Mouse (Mus musculus): ENCODE results near the gene Tenm4.
"Not testable (repeated sequence)": the region's sequence is repeated elsewhere in the genome, so short reads cannot be mapped to it uniquely, and the experiment has no call there.

Gene Tenm4

DNA sequence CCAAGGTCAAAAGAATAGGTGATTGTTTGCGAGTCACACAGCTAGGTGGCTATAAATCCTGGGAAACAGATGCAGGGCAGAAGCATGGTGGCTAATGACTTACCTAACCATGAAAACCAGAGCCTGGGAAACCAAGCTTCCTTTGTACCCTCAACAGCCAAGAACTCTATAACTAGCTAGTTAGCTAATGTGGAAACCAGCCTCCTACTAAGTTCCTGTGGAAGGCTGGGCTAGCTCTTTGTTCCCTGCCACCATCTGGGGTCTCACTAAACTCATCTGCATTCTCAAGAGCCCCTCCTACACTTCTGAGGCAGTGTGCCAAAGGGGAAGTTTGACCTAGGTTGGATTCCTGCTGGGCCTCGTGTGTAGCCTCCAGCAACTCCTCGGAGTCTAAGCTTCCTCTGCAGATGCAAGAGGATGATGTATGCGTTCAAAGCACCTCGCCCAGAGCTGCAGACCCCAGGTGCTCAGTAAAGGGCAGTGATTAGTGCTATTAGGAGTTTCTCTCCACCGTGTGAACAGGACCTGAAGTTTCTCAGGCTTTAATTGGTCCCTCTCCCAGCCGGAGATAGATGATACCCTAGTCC is 719.1 kb downstream of the Tenm4 start:
- no peak for DNase-seq (ENCODE audit: low read depth, low spot score)

DNA sequence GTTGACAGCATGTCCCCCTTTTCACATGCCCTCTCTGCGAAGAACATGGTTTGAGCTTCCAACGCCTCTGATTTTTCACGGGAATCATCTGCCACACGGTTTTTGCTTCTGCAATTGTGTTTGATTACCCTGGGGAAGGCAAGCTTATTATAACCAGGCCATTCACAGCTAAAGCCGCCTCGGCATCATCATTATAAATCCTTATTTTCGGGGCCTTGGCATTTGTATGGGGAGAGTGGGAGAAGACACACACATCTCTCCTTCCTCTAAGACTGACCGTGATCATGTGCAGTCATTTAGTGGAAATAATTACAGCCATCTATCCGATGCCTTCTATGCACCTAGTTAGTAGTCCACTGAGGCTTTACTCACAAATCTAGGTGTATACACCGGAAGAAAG is 719.9 kb downstream of the Tenm4 start:
- no peak for DNase-seq (ENCODE audit: low read depth, low spot score)

DNA sequence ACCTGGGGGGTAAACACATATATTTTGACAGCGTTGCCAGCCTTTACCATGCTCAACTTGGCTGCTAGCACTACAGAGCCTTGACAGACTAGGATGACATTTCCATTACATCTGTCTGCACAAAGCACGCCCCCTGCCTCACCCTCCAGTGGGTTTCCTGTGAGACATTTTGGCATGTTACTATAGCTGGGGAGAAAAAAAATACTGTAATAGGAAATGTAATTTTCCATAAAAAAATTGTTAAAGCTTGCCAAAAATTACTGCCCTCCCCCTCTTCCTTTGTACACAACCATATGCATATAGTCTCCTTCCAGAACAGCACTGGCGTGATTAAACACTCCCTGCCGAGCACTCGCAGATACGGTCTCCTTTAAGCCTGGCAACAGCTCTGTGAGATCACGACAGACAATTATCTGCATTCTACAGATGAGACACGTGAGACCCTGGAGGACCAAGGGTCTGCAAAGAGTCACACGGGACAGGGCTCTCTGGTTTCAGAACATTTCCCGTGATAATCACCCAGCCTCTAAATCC is 728.1 kb downstream of the Tenm4 start:
- DNase-seq (ENCODE audit: low read depth, low spot score) = peak; percentile 66

DNA sequence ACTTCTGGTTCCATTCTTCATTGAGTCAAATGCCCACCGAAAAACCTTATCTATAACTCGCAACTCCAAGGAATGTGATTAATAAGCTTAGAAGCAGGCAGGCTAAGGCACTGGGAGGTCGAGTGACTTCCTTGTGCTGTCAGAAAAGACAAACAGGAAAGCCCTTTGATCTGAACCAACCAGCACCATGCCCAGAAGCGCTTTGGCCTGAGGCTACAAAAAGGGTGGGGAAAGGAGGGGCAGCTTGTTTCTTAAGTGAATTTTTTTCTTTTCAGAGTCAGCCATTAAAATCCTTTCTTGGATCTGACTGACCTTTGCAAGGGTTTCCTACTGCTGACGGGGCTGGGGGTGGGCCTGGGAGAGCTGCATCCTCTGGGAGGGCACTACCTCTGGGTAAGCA is 731.1 kb downstream of the Tenm4 start:
- DNase-seq (ENCODE audit: low read depth, low spot score) = no peak

DNA sequence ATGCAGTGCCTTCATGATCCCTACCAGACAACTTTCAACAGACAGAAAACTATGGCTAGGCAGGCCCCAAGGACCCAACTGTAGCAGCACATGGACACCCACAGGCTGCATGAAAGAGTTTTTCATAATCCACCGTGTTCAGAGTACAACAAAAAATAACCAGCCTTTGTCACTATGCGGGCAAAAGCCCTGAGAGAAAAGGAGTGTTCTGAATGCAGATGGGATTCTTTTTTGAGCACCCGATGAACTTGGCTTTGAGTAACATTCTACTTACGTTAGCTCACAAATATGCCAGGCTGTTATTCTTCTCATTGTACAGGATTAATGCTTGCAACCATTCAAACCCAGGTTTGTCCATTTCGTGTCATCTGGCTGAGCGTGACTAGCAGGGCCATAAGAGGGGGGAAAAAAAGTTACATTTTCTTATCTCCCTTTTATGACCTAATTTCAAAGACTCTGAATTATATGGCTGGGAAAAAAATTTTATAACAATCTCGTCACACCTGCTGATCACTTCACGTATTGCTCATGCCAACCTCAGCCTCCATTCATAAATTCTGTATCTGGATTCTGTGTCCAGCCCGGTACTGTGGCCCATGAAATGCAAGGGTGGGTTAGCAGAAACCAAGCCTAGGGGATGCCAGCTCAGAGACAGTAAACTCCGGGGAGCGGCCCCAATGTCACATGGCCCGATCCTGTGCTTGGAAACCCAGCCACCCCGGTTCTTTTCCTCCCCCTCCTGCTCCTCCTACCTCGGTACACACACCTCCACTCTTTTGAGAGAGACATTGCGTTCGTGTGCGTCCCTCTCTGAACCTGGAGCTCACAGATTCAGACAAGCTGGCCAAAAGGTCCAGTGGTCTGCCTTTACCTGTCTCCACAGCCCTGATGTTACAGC is 732.3 kb downstream of the Tenm4 start:
- DNase-seq (ENCODE audit: low read depth, low spot score) = peak; percentile 49

DNA sequence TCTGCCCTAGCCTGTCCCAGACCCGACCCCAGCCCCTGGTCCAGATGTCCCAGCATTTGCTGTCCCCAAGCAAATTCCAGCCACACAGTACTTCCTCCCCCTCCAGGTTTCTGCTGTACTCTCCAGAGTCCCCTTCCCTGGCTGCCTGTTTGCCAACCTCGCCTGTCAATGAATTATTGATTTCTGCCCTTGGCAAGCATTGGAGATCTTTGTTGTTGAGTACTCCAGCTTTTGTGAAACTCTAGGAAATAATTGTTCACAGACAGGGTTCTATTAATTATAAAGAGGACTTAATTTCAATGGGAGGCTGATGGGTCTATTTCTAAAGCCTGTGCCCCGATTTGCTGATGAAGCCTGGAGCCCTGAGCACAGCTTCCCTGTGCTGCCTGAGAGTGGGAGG is 733.4 kb downstream of the Tenm4 start:
- no peak for DNase-seq (ENCODE audit: low read depth, low spot score)

- DNase-seq (ENCODE audit: low read depth, low spot score) = no peak
These were observed 733.9 kb downstream of the Tenm4 start for GRCm38 (mm10) chr7:96904936-96905335.

- no peak for DNase-seq (ENCODE audit: low read depth, low spot score)
These were observed 734.4 kb downstream of the Tenm4 start for GRCm38 (mm10) chr7:96905422-96905821.

GRCm38 (mm10) chr7:96906216-96906615 is 735.2 kb downstream of the Tenm4 start:
- DNase-seq (ENCODE audit: low read depth, low spot score) = peak; percentile 25

GRCm38 (mm10) chr7:96907971-96908680 is 737.1 kb downstream of the Tenm4 start:
- DNase-seq (ENCODE audit: low read depth, low spot score) = peak; percentile 43

- DNase-seq (ENCODE audit: low read depth, low spot score) = peak; percentile 29
These were observed 738.8 kb downstream of the Tenm4 start for GRCm38 (mm10) chr7:96909856-96910255.

GRCm38 (mm10) chr7:96910310-96910960 is 739.4 kb downstream of the Tenm4 start:
- no peak for DNase-seq (ENCODE audit: low read depth, low spot score)

DNA sequence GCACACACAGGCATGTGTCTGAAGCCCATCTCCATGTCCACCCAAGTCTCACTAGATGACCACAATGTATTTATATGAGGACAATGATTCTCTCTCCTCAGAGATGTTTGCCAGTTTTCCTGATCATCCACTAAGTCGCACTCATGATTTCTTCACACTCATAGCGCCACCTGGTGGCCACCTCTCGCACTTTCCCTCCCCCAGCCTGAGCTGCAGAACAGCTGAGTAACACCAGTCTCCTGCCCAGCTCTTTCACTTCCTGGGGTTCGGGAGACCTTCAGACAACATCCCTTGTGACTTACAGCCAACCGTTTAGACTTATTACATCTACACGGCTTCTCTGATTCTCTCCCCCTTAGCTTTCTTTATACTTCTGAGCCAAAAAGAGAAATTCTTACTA is 743.0 kb downstream of the Tenm4 start:
- DNase-seq (ENCODE audit: low read depth, low spot score) = peak; percentile 91

DNA sequence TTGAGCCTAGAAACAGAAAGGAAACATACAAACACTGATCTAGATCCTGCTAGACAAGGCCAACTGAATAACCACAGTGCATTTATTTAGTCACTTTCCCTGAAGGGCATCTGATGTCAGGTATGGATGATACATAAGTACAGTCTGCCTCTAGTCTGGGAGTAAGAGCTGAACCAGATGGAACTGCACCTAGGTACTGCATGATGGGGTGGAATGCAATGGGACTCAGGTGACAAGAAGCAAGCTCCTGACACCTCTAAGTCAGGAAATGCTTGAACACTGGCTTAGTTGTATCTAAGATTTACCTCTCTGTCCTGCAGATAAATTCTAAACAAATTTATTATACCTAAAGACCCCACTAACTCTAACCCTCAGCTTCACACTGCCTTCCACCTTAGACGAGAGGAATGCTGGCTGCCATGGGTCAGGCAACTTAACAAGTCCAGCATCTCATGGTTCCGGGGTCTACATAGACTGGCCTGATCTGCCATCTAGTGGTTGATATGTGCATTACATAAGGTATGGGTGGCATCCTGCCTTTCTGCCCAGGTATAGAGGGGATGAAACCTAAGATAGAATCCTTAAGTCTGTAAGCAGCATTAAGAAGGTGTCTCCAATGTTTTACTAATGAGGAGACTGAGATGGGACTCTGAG is 744.5 kb downstream of the Tenm4 start:
- DNase-seq (ENCODE audit: low read depth, low spot score) = peak; percentile 88

DNA sequence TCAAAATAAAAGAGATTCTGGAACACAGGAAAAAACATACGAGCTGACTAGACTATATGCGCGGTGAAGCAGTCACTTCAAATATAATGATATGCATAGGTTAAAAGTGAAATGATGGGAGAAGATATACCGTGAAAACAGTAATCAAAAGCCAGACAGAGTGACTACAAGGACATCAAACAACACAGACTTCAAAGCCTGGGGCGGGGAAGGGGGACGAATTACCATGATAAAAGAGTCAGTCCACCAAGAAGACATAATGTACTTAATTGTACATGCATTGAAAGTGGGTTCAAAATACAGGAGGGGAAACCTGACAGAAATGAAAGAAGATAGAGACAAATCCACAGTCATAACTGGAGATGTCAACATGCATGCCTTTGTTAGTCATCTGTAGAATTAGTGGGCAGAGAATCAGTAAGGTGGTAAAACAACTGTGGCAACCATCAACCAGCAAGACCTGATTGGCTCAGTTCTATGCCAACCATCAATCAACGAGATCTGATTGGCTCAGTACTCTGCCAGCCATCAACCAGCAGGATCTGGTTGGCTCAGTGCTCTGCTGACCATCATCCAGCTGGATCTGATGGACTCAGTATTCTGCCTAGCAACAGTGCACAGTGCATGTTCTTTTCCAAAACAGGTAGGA is 749.5 kb downstream of the Tenm4 start:
- peak; percentile 61 for DNase-seq (ENCODE audit: low read depth, low spot score)

DNA sequence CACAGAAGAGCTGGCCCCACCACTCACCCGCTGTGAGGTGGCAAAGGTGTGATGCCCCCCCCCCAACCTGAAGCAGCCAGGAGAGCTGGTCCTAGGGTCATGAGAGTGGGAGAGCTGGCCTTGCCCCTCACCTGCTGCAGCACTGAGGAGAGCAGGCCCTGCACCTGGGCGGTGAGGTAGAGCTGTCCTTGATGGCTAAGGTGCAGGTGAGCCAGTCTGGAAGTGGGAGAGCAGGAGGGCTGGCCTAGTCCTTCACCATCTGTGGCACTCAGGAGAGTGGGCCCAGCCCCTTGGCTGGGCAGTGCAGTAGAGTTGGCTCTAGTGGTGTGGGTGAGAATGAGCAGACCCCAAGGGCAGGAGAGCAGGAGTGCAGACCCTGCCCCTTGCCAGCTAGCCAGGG is 751.9 kb downstream of the Tenm4 start:
- no peak for DNase-seq (ENCODE audit: low read depth, low spot score)

GRCm38 (mm10) chr7:96943715-96944377 is 772.8 kb downstream of the Tenm4 start:
- DNase-seq (ENCODE audit: low read depth, low spot score) = no peak

GRCm38 (mm10) chr7:96946501-96946900 is 775.5 kb downstream of the Tenm4 start:
- DNase-seq (ENCODE audit: low read depth, low spot score) = not testable (repeated sequence)

- DNase-seq (ENCODE audit: low read depth, low spot score) = peak; percentile 99
These were observed 780.4 kb downstream of the Tenm4 start, which contains the start of gene Nars2 for GRCm38 (mm10) chr7:96951281-96952051. Gene Nars2 (plus strand): TSS chr7:96951505.

Data from brain, adult 2 months (tissue).